Mouse (Mus musculus) liver, embryonic 13.5 days (tissue): Measurements from ENCODE around the gene Sgtb. TPM values are rescaled to one million over a fixed set of nuclear protein-coding genes. Genes with fewer than 3 reads are reported as not detected.

Experiments
- polyA plus RNA-seq: library from polyadenylated mRNA; unstranded; fragments of >200 nt; fragmentation: Nextera tagmentation; extraction: Ambion mirVana; gene quantifications from 2 replicates; pipeline ENCODE4 v1.2.1, GENCODE M21; 2015

Gene Sgtb
- polyA plus RNA-seq, 1 experiment from 2014 or later = 0.62 TPM

Other genes starting within 250 kb of the Sgtb start
- gene Erbin, start 189.2 kb upstream of the Sgtb start, polyA plus RNA-seq = 4.1 and 5.6 TPM in 2 replicates
- gene Nln, start 127 bp upstream of the Sgtb start, polyA plus RNA-seq = 9.1 and 12.1 TPM in 2 replicates
- gene Trappc13, start 68.7 kb downstream of the Sgtb start, polyA plus RNA-seq = 29.1 and 35.8 TPM in 2 replicates
- gene Trim23, start 69.1 kb downstream of the Sgtb start, polyA plus RNA-seq = 8.3 and 11.0 TPM in 2 replicates
- gene Cenpk, start 118.9 kb downstream of the Sgtb start, polyA plus RNA-seq = 87.2 and 104 TPM in 2 replicates
- gene Ppwd1, start 119.1 kb downstream of the Sgtb start, polyA plus RNA-seq = 10.7 and 12.4 TPM in 2 replicates
- gene Adamts6, start 178.1 kb downstream of the Sgtb start, polyA plus RNA-seq = 0.09 TPM in 2 replicates